Mouse (Mus musculus): ENCODE measurements around the gene Plk1. TPM values are rescaled to one million over a fixed set of nuclear protein-coding genes. Genes with fewer than 3 reads are reported as not detected.

Gene Plk1
- polyA plus RNA-seq, 1 experiment, result not detected

GRCm38 (mm10) chr7:122137071-122137470 is 22.2 kb upstream of the Plk1 start:
- no peak for TF ChIP-seq POLR2A (IDR thresholded peaks at IDR 0.05; ENCODE audit: insufficient read depth, low read depth, low read length)
- no peak for TF ChIP-seq CTCF (IDR thresholded peaks at IDR 0.05; ENCODE audit: insufficient read depth, low read depth, low read length)

GRCm38 (mm10) chr7:122138190-122138589 is 21.0 kb upstream of the Plk1 start:
- H3K27ac ChIP-seq (ENCODE audit: insufficient read depth, low read depth, low read length), result no peak overlapping the region
- no peak overlapping the region for H3K4me3 ChIP-seq (ENCODE audit: insufficient read depth, low read depth, low read length)
- no peak for TF ChIP-seq POLR2A (IDR thresholded peaks at IDR 0.05; ENCODE audit: insufficient read depth, low read depth, low read length)
- TF ChIP-seq CTCF (IDR thresholded peaks at IDR 0.05; ENCODE audit: insufficient read depth, low read depth, low read length), result no peak
- WGBS, result 93% methylated on average over 5 of the region's 5 CpGs
- H3K4me1 ChIP-seq (ENCODE audit: control insufficient read depth, insufficient read depth, low read length), result no peaks in the 10 kb centered on the region

More at GRCm38 (mm10) chr7:122137071-122137470, 22.2 kb upstream of the Plk1 start:
- H3K4me1 ChIP-seq (ENCODE audit: control insufficient read depth, insufficient read depth, low read length), result no peaks in the 10 kb centered on the region
- no peak overlapping the region for H3K27ac ChIP-seq (ENCODE audit: insufficient read depth, low read depth, low read length)
- H3K4me3 ChIP-seq (ENCODE audit: insufficient read depth, low read depth, low read length), result no peak overlapping the region

- Histone ChIP-seq H3K27ac (ENCODE audit: insufficient read depth, low read depth, low read length) (no peak overlapping the region), H3K4me3 (ENCODE audit: insufficient read depth, low read depth, low read length) (no peak overlapping the region), H3K4me1 (ENCODE audit: control insufficient read depth, insufficient read depth, low read length) (no peaks in the 10 kb centered on the region)
- TF ChIP-seq POLR2A (IDR thresholded peaks at IDR 0.05; ENCODE audit: insufficient read depth, low read depth, low read length), result no peak
- TF ChIP-seq CTCF (IDR thresholded peaks at IDR 0.05; ENCODE audit: insufficient read depth, low read depth, low read length), result no peak
These were observed 18.2 kb upstream of the Plk1 start for GRCm38 (mm10) chr7:122140991-122141390.

- WGBS, result 89% methylated on average over 4 of the region's 4 CpGs
- TF ChIP-seq POLR2A (IDR thresholded peaks at IDR 0.05; ENCODE audit: insufficient read depth, low read depth, low read length) (no peak), CTCF (IDR thresholded peaks at IDR 0.05; ENCODE audit: insufficient read depth, low read depth, low read length) (no peak)
- Histone ChIP-seq H3K27ac (ENCODE audit: insufficient read depth, low read depth, low read length) (no peak overlapping the region), H3K4me1 (ENCODE audit: control insufficient read depth, insufficient read depth, low read length) (no peaks in the 10 kb centered on the region), H3K4me3 (ENCODE audit: insufficient read depth, low read depth, low read length) (no peak overlapping the region)
These were observed 6.8 kb upstream of the Plk1 start for GRCm38 (mm10) chr7:122152473-122152872.

DNA sequence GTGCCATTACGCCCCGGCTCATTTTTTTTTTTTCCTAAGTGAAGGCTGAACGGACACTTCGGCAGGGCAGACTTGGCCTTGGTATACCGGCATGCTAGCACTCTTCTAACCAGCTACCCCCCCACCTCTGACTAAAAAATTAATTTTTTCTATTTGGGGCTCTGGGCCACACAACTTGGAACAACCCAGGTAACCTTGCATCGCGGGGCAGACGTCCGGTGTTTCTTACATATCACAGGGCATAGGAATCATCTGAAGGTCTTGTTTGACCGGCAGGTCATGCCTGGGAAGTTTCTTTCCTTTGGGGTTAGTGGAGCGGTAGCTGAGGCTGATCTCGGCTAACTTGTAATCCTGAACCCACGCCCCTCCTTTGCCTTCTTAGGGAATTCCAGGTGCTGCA is 751 bp upstream of the Plk1 start:
- H3K4me3 ChIP-seq (ENCODE audit: insufficient read depth, low read depth, low read length), result peak overlapping the region; percentile 74
- WGBS, result 3% methylated on average over 13 of the region's 13 CpGs
- TF ChIP-seq CTCF (IDR thresholded peaks at IDR 0.05; ENCODE audit: insufficient read depth, low read depth, low read length) (no peak), POLR2A (IDR thresholded peaks at IDR 0.05; ENCODE audit: insufficient read depth, low read depth, low read length) (no peak)
- H3K27ac ChIP-seq (ENCODE audit: insufficient read depth, low read depth, low read length), result no peak overlapping the region
- peaks cover 14% of the 10 kb centered on the region for H3K4me1 ChIP-seq (ENCODE audit: control insufficient read depth, insufficient read depth, low read length)

DNA sequence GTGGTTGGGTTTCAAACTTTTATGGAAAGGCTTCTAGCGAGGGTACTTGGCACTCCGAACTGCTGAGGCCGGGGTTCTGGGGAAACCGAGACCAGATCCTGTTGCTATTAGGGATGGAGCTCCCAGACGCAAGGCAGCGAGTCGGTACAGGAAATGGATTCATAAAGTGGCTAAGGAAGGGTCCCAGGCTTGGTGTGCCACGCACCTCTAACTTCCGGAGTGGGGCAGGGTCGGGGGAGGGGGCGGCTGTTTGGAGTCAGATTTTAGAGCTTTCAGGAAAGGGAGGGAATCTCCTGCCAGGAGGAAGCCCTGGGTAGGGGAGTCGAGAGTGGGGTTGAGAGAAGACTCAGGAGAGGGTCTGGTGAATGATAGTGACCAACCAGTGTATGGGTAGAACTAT is 798 bp downstream of the Plk1 start:
- TF ChIP-seq CTCF (IDR thresholded peaks at IDR 0.05; ENCODE audit: insufficient read depth, low read depth, low read length) (no peak), POLR2A (IDR thresholded peaks at IDR 0.05; ENCODE audit: insufficient read depth, low read depth, low read length) (no peak)
- Histone ChIP-seq H3K4me3 (ENCODE audit: insufficient read depth, low read depth, low read length) (0 out of 2 replicates have a peak overlapping the region, but pooled peaks have one; percentile 74), H3K4me1 (ENCODE audit: control insufficient read depth, insufficient read depth, low read length) (peaks cover 14% of the 10 kb centered on the region), H3K27ac (ENCODE audit: insufficient read depth, low read depth, low read length) (no peak overlapping the region)
- 3% methylated on average over 12 of the region's 12 CpGs for whole genome bisulfite sequencing

DNA sequence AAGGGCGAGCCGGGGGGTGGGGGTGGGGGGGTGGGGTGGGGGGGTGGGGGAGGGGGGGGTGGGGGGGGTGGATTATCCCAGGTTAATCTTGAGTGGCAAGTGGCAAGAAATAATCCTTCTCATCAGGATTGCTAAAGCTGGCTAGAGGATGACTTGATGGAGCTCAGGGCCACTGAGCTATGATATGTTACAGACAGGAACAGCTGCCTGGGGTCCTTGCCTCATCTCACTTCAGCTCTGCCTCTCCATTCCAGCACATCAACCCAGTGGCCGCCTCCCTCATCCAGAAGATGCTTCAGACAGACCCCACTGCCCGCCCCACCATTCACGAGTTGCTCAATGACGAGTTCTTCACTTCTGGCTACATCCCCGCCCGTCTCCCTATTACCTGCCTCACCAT is 4.5 kb downstream of the Plk1 start:
- 86% methylated on average over 8 of the region's 8 CpGs for WGBS
- TF ChIP-seq CTCF (IDR thresholded peaks at IDR 0.05; ENCODE audit: insufficient read depth, low read depth, low read length) (no peak), POLR2A (IDR thresholded peaks at IDR 0.05; ENCODE audit: insufficient read depth, low read depth, low read length) (no peak)
- Histone ChIP-seq H3K4me3 (ENCODE audit: insufficient read depth, low read depth, low read length) (no peak overlapping the region), H3K4me1 (ENCODE audit: control insufficient read depth, insufficient read depth, low read length) (peaks cover 9% of the 10 kb centered on the region), H3K27ac (ENCODE audit: insufficient read depth, low read depth, low read length) (no peak overlapping the region)

GRCm38 (mm10) chr7:122167203-122167602 is 8.0 kb downstream of the Plk1 start:
- H3K4me1 ChIP-seq (ENCODE audit: control insufficient read depth, insufficient read depth, low read length), result no peaks in the 10 kb centered on the region
- TF ChIP-seq CTCF (IDR thresholded peaks at IDR 0.05; ENCODE audit: insufficient read depth, low read depth, low read length), result no peak
- no peak for TF ChIP-seq POLR2A (IDR thresholded peaks at IDR 0.05; ENCODE audit: insufficient read depth, low read depth, low read length)
- WGBS, result 89% methylated on average over 7 of the region's 7 CpGs

DNA sequence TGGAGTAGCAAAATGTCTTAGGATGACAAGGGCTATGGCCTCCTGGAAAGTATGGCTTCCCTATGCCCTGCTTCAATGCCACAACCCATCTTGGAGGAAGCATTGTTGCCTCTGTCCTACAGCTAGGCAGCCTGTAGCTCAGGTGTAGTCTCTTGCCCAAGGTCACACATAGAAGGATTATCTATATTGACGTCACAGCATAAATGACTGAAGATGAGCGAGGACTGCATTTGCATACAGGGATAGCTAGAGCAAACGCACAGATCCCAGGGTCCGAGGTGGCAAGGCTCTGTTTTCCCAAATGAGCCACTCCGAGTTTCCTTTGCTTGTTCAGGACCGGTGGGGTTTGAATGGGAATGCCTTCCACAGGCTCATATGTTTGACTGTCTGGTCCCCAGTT is 11.5 kb downstream of the Plk1 start:
- 88% methylated on average over 6 of the region's 6 CpGs for WGBS
- TF ChIP-seq CTCF (IDR thresholded peaks at IDR 0.05; ENCODE audit: insufficient read depth, low read depth, low read length) (no peak), POLR2A (IDR thresholded peaks at IDR 0.05; ENCODE audit: insufficient read depth, low read depth, low read length) (no peak)
- Histone ChIP-seq H3K27ac (ENCODE audit: insufficient read depth, low read depth, low read length) (no peak overlapping the region), H3K4me3 (ENCODE audit: insufficient read depth, low read depth, low read length) (no peak overlapping the region), H3K4me1 (ENCODE audit: control insufficient read depth, insufficient read depth, low read length) (no peaks in the 10 kb centered on the region)

More at GRCm38 (mm10) chr7:122167203-122167602, 8.0 kb downstream of the Plk1 start:
- no peak overlapping the region for H3K27ac ChIP-seq (ENCODE audit: insufficient read depth, low read depth, low read length)
- H3K4me3 ChIP-seq (ENCODE audit: insufficient read depth, low read depth, low read length), result no peak overlapping the region

DNA sequence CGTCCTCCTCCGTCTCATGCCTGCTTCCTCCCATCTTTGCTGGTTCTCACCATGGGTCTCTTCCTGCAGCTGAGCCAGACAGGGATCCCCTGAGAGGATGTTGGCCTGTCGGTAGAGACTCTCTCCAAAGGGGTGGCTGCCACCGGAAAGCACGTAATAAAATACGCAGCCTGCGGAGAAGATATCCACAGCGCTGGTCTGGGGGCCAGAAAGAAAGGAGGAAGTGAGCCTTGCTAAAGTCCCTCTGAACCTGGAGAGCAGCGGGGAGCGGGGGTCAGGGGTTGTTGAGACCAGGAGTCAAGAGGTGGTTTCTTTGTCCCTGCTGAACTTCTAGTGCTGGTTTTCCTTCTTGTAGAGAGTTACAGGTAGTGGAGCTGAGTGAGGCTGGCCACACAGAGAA is 12.4 kb downstream of the Plk1 start:
- WGBS, result 83% methylated on average over 10 of the region's 10 CpGs
- H3K4me3 ChIP-seq (ENCODE audit: insufficient read depth, low read depth, low read length), result no peak overlapping the region
- no peak overlapping the region for H3K27ac ChIP-seq (ENCODE audit: insufficient read depth, low read depth, low read length)
- no peaks in the 10 kb centered on the region for H3K4me1 ChIP-seq (ENCODE audit: control insufficient read depth, insufficient read depth, low read length)
- TF ChIP-seq CTCF (IDR thresholded peaks at IDR 0.05; ENCODE audit: insufficient read depth, low read depth, low read length), result no peak
- no peak for TF ChIP-seq POLR2A (IDR thresholded peaks at IDR 0.05; ENCODE audit: insufficient read depth, low read depth, low read length)

Data from olfactory bulb, adult 2 months (tissue).